Comparison of ENCODE assay signal across 23 mouse cellular contexts in genomic region chr19:58406726-58407125, GRCm38 (mm10). TPM values are rescaled to one million over a fixed set of nuclear protein-coding genes. Genes with fewer than 3 reads are reported as not detected.
DNase-seq lines count a peak whose midpoint lies in the region; ATAC-seq and TF ChIP-seq lines count a peak whose summit lies in the region.
"Had no signal": no experiment of that assay in that cellular context is flagged by ENCODE, and none has a peak within 500 bp of the region (broad histone marks: within the 10 kb centered on the region; RNA-seq: fewer than 3 reads in every experiment).

No protein-coding gene starts in this region.

- no peak overlapping the region for H3K4me3 ChIP-seq in kidney, embryonic 15.5 days (replicated peaks)
- H3K4me3 ChIP-seq in liver, adult 2 months (ENCODE audit: insufficient read depth, low read depth, low read length), result no peak overlapping the region
- no peak overlapping the region for H3K4me3 ChIP-seq in liver, postnatal 0 days (ENCODE audit: low read depth, low read length)
- H3K4me3 ChIP-seq: embryonic facial prominence, embryonic 12.5 days; embryonic facial prominence, embryonic 15.5 days; gastrocnemius, adult 2 months; hindbrain, embryonic 10.5 days; hindbrain, embryonic 13.5 days had no signal

- peak overlapping the region; percentile 34 for H3K27ac ChIP-seq in kidney, embryonic 15.5 days
- H3K27ac ChIP-seq in liver, adult 2 months (replicated peaks; ENCODE audit: insufficient read depth, low read depth, low read length), result no peak overlapping the region
- H3K27ac ChIP-seq in liver, postnatal 0 days (ENCODE audit: low read depth), result no peak overlapping the region
- H3K27ac ChIP-seq: embryonic facial prominence, embryonic 12.5 days; embryonic facial prominence, embryonic 15.5 days; gastrocnemius, adult 2 months; hindbrain, embryonic 10.5 days had no signal

- peaks cover 6% of the 10 kb centered on the region; the same call in 1 of the 2 replicates for H3K4me1 ChIP-seq in kidney, embryonic 15.5 days
- H3K4me1 ChIP-seq in liver, adult 2 months (ENCODE audit: control insufficient read depth, insufficient read depth, low read length), result peaks cover 12% of the 10 kb centered on the region; the same call in 1 of the 2 replicates
- H3K4me1 ChIP-seq in liver, postnatal 0 days (ENCODE audit: insufficient read depth), result peaks cover 3% of the 10 kb centered on the region; the same call in 1 of the 2 replicates
- H3K4me1 ChIP-seq: embryonic facial prominence, embryonic 15.5 days had no signal

- peaks cover 7% of the 10 kb centered on the region for H3K36me3 ChIP-seq in kidney, embryonic 15.5 days
- H3K36me3 ChIP-seq in liver, adult 2 months (ENCODE audit: control insufficient read depth, insufficient read depth, low read length), result peaks cover 31% of the 10 kb centered on the region
- H3K36me3 ChIP-seq in liver, postnatal 0 days (replicated peaks; ENCODE audit: insufficient read depth, low read length), result no peaks in the 10 kb centered on the region
- H3K36me3 ChIP-seq: embryonic facial prominence, embryonic 12.5 days; embryonic facial prominence, embryonic 15.5 days; hindbrain, embryonic 10.5 days; hindbrain, embryonic 13.5 days had no signal

- H3K9me3 ChIP-seq in kidney, embryonic 15.5 days (replicated peaks), result no peaks in the 10 kb centered on the region
- H3K9me3 ChIP-seq in liver, postnatal 0 days (ENCODE audit: low read length), result no peaks in the 10 kb centered on the region
- H3K9me3 ChIP-seq: embryonic facial prominence, embryonic 12.5 days; embryonic facial prominence, embryonic 15.5 days; hindbrain, embryonic 13.5 days had no signal

- H3K4me2 ChIP-seq in kidney, embryonic 15.5 days, result no peak overlapping the region
- H3K4me2 ChIP-seq in liver, postnatal 0 days (ENCODE audit: low read depth, low read length), result no peak overlapping the region
- H3K4me2 ChIP-seq: embryonic facial prominence, embryonic 12.5 days; embryonic facial prominence, embryonic 15.5 days; heart, embryonic 11.5 days; hindbrain, embryonic 13.5 days had no signal

- no peaks in the 10 kb centered on the region for H3K27me3 ChIP-seq in kidney, embryonic 15.5 days
- H3K27me3 ChIP-seq in liver, adult 2 months (ENCODE audit: control insufficient read depth, insufficient read depth, low read length), result no peaks in the 10 kb centered on the region
- H3K27me3 ChIP-seq in liver, postnatal 0 days (ENCODE audit: insufficient read depth, low read length), result no peaks in the 10 kb centered on the region
- H3K27me3 ChIP-seq: embryonic facial prominence, embryonic 12.5 days; embryonic facial prominence, embryonic 15.5 days; hindbrain, embryonic 13.5 days had no signal

- no peak for DNase-seq in kidney, adult 18-20 months
- DNase-seq in liver, adult 2 months (ENCODE audit: extremely low read depth, low read depth, low spot score), result peak; percentile 57
- DNase-seq in liver, postnatal 0 days, result no peak
- DNase-seq in R1 (ENCODE audit: low read depth, low spot score), result peak; percentile 18
- no peak for DNase-seq in testis, postnatal 14 days (ENCODE audit: low spot score)
- DNase-seq: adrenal gland, postnatal 10 days; adrenal gland, postnatal 36 days; cerebellum, adult 18-20 months; cerebellum, adult 9-10 months; forebrain, postnatal 0 days; gastrocnemius, adult 2 months; gastrocnemius, postnatal 14 days; heart, adult 11 months had no signal

- no peak for TF ChIP-seq POLR2A in liver, adult 2 months (IDR thresholded peaks at IDR 0.05; ENCODE audit: extremely low read depth, insufficient read depth, low read length)

- H3K79me2 ChIP-seq in liver, adult 2 months (ENCODE audit: control insufficient read depth, insufficient read depth, low read length), result peaks cover 44% of the 10 kb centered on the region

- no peak for ATAC-seq in kidney, embryonic 15.5 days (replicated peaks; ENCODE audit: low FRiP score)
- ATAC-seq in liver, postnatal 0 days, result no peak
- ATAC-seq: CD4-positive, CD25-positive, alpha-beta regulatory T cell, adult 4 months; forebrain, embryonic 14.5 days; forebrain, postnatal 0 days; hindbrain, embryonic 16.5 days had no signal

- TF ChIP-seq CTCF in liver, adult 2 months (IDR thresholded peaks at IDR 0.05; ENCODE audit: low read depth, low read length), result no peak
- no peak for TF ChIP-seq CTCF in liver, postnatal 0 days (IDR thresholded peaks at IDR 0.05; ENCODE audit: low read depth)

- H3K9ac ChIP-seq in kidney, embryonic 15.5 days, result no peak overlapping the region
- H3K9ac ChIP-seq in liver, adult 2 months (ENCODE audit: low read depth, low read length), result no peak overlapping the region
- no peak overlapping the region for H3K9ac ChIP-seq in liver, postnatal 0 days (replicated peaks)
- H3K9ac ChIP-seq: embryonic facial prominence, embryonic 12.5 days; embryonic facial prominence, embryonic 15.5 days; forebrain, postnatal 0 days; hindbrain, embryonic 13.5 days had no signal

- TF ChIP-seq EP300 in liver, postnatal 0 days (IDR thresholded peaks at IDR 0.05; ENCODE audit: low read depth), result no peak

RNA-seq across cellular contexts. Expression of gene Gfra1, which starts 49.0 kb away (rescaled TPM):
- polyA plus RNA-seq in kidney, embryonic 15.5 days (2015; fragmentation: Nextera tagmentation; extraction: Ambion mirVana), result 65.3 and 67.8 TPM in 2 replicates
- total RNA-seq in liver, adult 2 months (2014; rRNA removed), result 101 and 109 TPM in 2 replicates
- polyA plus RNA-seq in liver, adult 2 months (2012; rRNA removed), result 38.9 and 42.4 TPM in 2 replicates
- polyA plus RNA-seq in liver, postnatal 0 days (2015; fragmentation: Nextera tagmentation; extraction: Ambion mirVana), result 8.4 and 8.8 TPM in 2 replicates
- total RNA-seq: MEL had no signal

Comparison
In these comparisons a context has a peak if more than half of its experiments do, and no peak if none do; other contexts are left out.
1. DNase-seq: peak in liver, adult 2 months (single experiment) and R1 (single experiment); none in kidney, adult 18-20 months (single experiment), liver, postnatal 0 days (single experiment) and testis, postnatal 14 days (single experiment).